Mouse (Mus musculus): ENCODE measurements at regions not wholly inside any gene's neighbourhood (a gene's known extent, or its start where the extent isn't known, plus 50 kb on each side); places are given as distances from the start of the nearest gene placed in this dataset.

- peaks cover 14% of the 10 kb centered on the region for H3K4me1 ChIP-seq (replicated peaks)
- no peak overlapping the region for H3K4me3 ChIP-seq
- H3K4me2 ChIP-seq: no peak overlapping the region
- no peaks in the 10 kb centered on the region for H3K36me3 ChIP-seq
- H3K9me3 ChIP-seq: no peaks in the 10 kb centered on the region
- H3K27me3 ChIP-seq: no peaks in the 10 kb centered on the region
- 3% methylated on average over 7 of the region's 7 CpGs for WGBS
- no peak overlapping the region for H3K9ac ChIP-seq
- ATAC-seq (ENCODE audit: low read depth): no peak
- H3K27ac ChIP-seq (replicated peaks): no peak overlapping the region
These were observed 320.1 kb downstream of the Rps24 start for GRCm38 (mm10) chr14:24807061-24807460.

DNA sequence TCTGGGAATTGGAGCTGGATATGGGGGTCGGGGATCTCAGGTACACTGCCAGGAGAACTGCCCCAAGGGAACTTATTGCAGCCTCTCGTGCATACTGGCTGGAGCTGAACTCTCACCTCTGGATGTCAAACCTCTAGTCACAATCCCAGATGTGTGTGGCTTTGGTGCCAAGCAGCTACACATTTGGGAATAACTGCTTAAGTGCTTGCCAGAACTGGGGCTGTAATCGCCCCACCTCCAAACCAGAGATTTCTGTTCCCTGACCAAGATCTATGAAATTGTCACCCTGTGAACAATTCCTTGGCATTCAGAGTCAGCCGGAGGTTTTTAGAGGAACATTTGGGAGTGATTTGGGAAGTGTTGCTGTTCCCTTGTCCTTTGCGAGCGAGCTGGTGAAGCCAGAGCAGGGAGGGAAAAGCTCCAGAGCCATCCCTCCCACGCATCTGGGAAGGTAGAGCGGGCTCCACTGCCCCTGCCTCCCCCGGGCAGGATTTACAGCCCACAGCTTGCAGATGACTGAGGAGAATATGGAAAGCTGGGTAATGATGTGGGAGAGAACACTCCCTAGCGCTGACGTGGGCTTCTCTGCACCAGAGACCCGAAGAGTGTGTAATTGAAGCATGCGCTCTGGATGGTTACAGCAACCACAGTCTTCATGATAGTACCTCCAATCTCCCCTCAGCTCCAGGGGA lies 336.1 kb downstream of the Rps24 start:
- no peak for ATAC-seq (ENCODE audit: low read depth)
- Histone ChIP-seq H3K4me3 (no peak overlapping the region), H3K27me3 (no peaks in the 10 kb centered on the region), H3K9ac (peak overlapping the region; percentile 18), H3K36me3 (no peaks in the 10 kb centered on the region), H3K27ac (replicated peaks) (peak overlapping the region; percentile 57), H3K4me1 (replicated peaks) (peaks cover 52% of the 10 kb centered on the region), H3K4me2 (no peak overlapping the region), H3K9me3 (no peaks in the 10 kb centered on the region)
- WGBS: 65% methylated on average over 13 of the region's 13 CpGs

DNA sequence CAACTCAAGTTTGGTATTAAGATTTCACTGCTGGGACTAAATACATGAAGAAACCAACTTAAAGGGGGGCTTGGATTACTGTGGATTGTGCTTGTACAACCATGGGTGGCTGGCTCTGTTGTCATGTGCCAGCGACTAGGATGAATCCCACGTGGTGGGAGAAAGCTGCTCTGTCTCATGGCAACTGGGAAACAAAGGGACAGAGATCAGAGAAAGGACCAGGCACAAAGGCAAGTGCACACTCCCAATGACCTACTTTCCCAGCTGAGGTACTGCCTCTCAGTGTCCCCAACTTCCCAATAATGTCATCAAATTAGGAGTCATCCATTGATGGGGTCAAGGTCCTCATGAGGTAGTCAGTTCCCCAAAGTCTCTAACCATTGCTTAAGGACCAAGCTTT lies 337.4 kb downstream of the Rps24 start:
- Histone ChIP-seq H3K27ac (replicated peaks) (no peak overlapping the region), H3K4me1 (replicated peaks) (peaks cover 66% of the 10 kb centered on the region), H3K4me3 (no peak overlapping the region), H3K4me2 (no peak overlapping the region), H3K36me3 (no peaks in the 10 kb centered on the region), H3K9me3 (no peaks in the 10 kb centered on the region), H3K9ac (no peak overlapping the region), H3K27me3 (no peaks in the 10 kb centered on the region)
- 51% methylated on average over 2 of the region's 2 CpGs for WGBS
- ATAC-seq (ENCODE audit: low read depth): no peak

GRCm38 (mm10) chr14:24825722-24826386 lies 338.9 kb downstream of the Rps24 start:
- Histone ChIP-seq H3K9me3 (no peaks in the 10 kb centered on the region), H3K4me1 (replicated peaks) (peaks cover 74% of the 10 kb centered on the region), H3K4me2 (no peak overlapping the region), H3K27me3 (no peaks in the 10 kb centered on the region), H3K9ac (peak overlapping the region; percentile 49; the same call in 1 of the 2 replicates), H3K36me3 (no peaks in the 10 kb centered on the region), H3K4me3 (no peak overlapping the region), H3K27ac (replicated peaks) (peak overlapping the region; percentile 97)
- 29% methylated on average over 11 of the region's 11 CpGs for WGBS
- ATAC-seq (ENCODE audit: low read depth): no peak

- H3K27ac ChIP-seq (replicated peaks): peak overlapping the region; percentile 97
- H3K4me2 ChIP-seq: 0 out of 2 replicates have a peak overlapping the region, but pooled peaks have one; percentile 12
- H3K4me1 ChIP-seq (replicated peaks): peaks cover 74% of the 10 kb centered on the region
- WGBS: 8% methylated on average over 13 of the region's 13 CpGs
- H3K9me3 ChIP-seq: no peaks in the 10 kb centered on the region
- peak; percentile 28; the same call in 1 of the 2 replicates for ATAC-seq (ENCODE audit: low read depth)
- H3K27me3 ChIP-seq: no peaks in the 10 kb centered on the region
- H3K4me3 ChIP-seq: no peak overlapping the region
- peak overlapping the region; percentile 56 for H3K9ac ChIP-seq
- no peaks in the 10 kb centered on the region for H3K36me3 ChIP-seq
These were observed 339.8 kb downstream of the Rps24 start for GRCm38 (mm10) chr14:24826471-24827337.

- Histone ChIP-seq H3K27me3 (no peaks in the 10 kb centered on the region), H3K4me3 (no peak overlapping the region), H3K36me3 (no peaks in the 10 kb centered on the region), H3K9ac (peak overlapping the region; percentile 56), H3K4me2 (0 out of 2 replicates have a peak overlapping the region, but pooled peaks have one; percentile 12), H3K27ac (replicated peaks) (peak overlapping the region; percentile 97), H3K9me3 (no peaks in the 10 kb centered on the region), H3K4me1 (replicated peaks) (peaks cover 79% of the 10 kb centered on the region)
- peak; percentile 77 for ATAC-seq (ENCODE audit: low read depth)
- WGBS: 6% methylated on average over 8 of the region's 8 CpGs
These were observed 340.6 kb downstream of the Rps24 start for GRCm38 (mm10) chr14:24827381-24828031.

GRCm38 (mm10) chr14:24829001-24829400 lies 342.1 kb downstream of the Rps24 start:
- H3K36me3 ChIP-seq: no peaks in the 10 kb centered on the region
- ATAC-seq (ENCODE audit: low read depth): peak; percentile 23; the same call in 1 of the 2 replicates
- 6% methylated on average over 6 of the region's 6 CpGs for WGBS
- H3K4me1 ChIP-seq (replicated peaks): peaks cover 80% of the 10 kb centered on the region
- no peaks in the 10 kb centered on the region for H3K27me3 ChIP-seq
- H3K4me3 ChIP-seq: no peak overlapping the region
- no peak overlapping the region for H3K9ac ChIP-seq
- no peak overlapping the region for H3K4me2 ChIP-seq
- H3K9me3 ChIP-seq: no peaks in the 10 kb centered on the region
- H3K27ac ChIP-seq (replicated peaks): peak overlapping the region; percentile 97

DNA sequence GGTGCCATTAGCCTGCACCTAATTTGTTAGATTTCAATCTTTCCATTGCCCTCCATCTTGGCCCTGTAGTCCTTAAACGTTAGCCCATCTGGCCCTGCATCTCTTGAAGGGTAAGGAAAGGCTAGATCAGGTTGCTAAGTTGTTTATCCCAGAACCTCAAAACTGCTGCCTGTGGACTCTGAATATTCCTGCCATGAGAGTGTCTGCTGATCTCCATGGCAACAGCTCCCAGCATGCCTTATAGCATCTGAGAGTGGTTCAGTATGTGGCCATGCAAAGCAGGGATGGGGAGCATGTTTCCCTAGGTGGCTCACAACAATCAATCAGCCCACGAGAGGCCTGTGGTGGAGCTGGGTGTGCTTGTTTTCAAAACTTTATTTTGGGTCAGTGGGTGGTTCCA lies 346.3 kb downstream of the Rps24 start:
- Histone ChIP-seq H3K4me1 (replicated peaks) (peaks cover 53% of the 10 kb centered on the region), H3K27ac (replicated peaks) (peak overlapping the region; percentile 43; the same call in 1 of the 2 replicates), H3K4me2 (no peak overlapping the region), H3K9me3 (no peaks in the 10 kb centered on the region), H3K4me3 (no peak overlapping the region), H3K27me3 (no peaks in the 10 kb centered on the region), H3K36me3 (no peaks in the 10 kb centered on the region), H3K9ac (no peak overlapping the region)
- ATAC-seq (ENCODE audit: low read depth): no peak
- WGBS: 17% methylated on average over 2 of the region's 2 CpGs

DNA sequence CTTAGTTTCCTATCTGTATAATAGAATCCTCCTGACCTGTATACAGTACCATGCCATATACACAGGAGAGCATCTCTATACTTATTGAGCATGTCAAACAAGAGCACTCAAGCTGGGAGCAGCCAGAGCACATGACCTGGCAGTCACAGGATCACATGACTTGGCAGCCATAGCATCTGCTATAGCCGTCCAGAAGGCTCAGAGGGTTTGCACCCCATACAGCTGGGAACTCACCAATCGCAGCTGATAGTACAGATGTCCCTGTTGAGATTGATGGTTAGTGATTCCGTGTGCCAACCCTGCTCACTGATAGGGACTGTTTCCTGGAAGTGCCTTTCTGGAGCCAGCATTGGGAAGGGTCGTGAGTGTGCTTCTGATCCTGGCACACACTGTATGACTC lies 351.3 kb downstream of the Rps24 start:
- Histone ChIP-seq H3K4me3 (no peak overlapping the region), H3K27me3 (no peaks in the 10 kb centered on the region), H3K27ac (replicated peaks) (no peak overlapping the region), H3K9ac (no peak overlapping the region), H3K9me3 (no peaks in the 10 kb centered on the region), H3K4me2 (no peak overlapping the region), H3K4me1 (replicated peaks) (peaks cover 66% of the 10 kb centered on the region), H3K36me3 (no peaks in the 10 kb centered on the region)
- WGBS: 53% methylated on average over 4 of the region's 4 CpGs
- ATAC-seq (ENCODE audit: low read depth): no peak

DNA sequence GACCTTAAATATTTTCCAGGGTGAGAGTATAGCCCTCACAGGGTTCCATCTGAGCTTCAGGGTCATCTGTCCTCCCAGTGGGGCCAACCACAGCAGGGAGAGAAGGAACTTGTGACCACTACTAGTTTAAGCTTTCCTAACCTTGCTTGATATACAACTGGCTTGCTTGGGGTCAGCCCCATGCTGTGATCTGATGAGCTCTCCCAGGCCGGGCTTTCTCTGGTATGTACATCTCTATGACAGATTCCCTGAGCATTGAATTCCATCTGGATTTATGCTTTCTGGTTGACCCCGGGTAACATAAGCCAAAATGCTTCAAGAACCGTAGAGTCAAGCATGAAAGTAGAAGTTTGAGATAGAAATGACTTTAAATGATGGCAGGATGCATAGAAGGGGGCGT lies 352.1 kb downstream of the Rps24 start:
- H3K4me2 ChIP-seq: no peak overlapping the region
- no peak overlapping the region for H3K4me3 ChIP-seq
- no peak overlapping the region for H3K27ac ChIP-seq (replicated peaks)
- no peaks in the 10 kb centered on the region for H3K27me3 ChIP-seq
- no peaks in the 10 kb centered on the region for H3K36me3 ChIP-seq
- ATAC-seq (ENCODE audit: low read depth): no peak
- no peaks in the 10 kb centered on the region for H3K9me3 ChIP-seq
- 56% methylated on average over 4 of the region's 4 CpGs for WGBS
- peaks cover 59% of the 10 kb centered on the region for H3K4me1 ChIP-seq (replicated peaks)
- no peak overlapping the region for H3K9ac ChIP-seq

GRCm38 (mm10) chr14:24841715-24842496 lies 355.0 kb downstream of the Rps24 start:
- ATAC-seq (ENCODE audit: low read depth): peak; percentile 77
- H3K4me2 ChIP-seq: peak overlapping the region; percentile 13
- WGBS: 16% methylated on average over 17 of the region's 17 CpGs
- H3K9ac ChIP-seq: peak overlapping the region; percentile 52
- no peaks in the 10 kb centered on the region for H3K27me3 ChIP-seq
- peak overlapping the region; percentile 94 for H3K27ac ChIP-seq (replicated peaks)
- H3K9me3 ChIP-seq: no peaks in the 10 kb centered on the region
- no peak overlapping the region for H3K4me3 ChIP-seq
- H3K36me3 ChIP-seq: no peaks in the 10 kb centered on the region
- peaks cover 64% of the 10 kb centered on the region for H3K4me1 ChIP-seq (replicated peaks)

Data from neural tube, embryonic 13.5 days (tissue).